Mouse (Mus musculus) C2C12 (cell line): ENCODE results near the gene Elovl6.

Experiments used
- CEBPB ChIP-seq: IDR thresholded peaks from one replicate; pipeline ENCODE4 v1.6.1; 2011; ENCODE audit warnings: low read depth, mild to moderate bottlenecking, control low read depth, moderate library complexity
- CTCF ChIP-seq: IDR thresholded peaks from one replicate; pipeline ENCODE4 v1.5.1; 2011; ENCODE audit not compliant: control insufficient read depth, insufficient read depth, insufficient read length
- MAX ChIP-seq: IDR thresholded peaks from one replicate; pipeline ENCODE4 v1.6.1; 2011; ENCODE audit warnings: mild to moderate bottlenecking, control low read depth
- MYOG ChIP-seq: IDR thresholded peaks from one replicate; pipeline ENCODE4 v1.6.1; 2011; ENCODE audit not compliant: control insufficient read depth, insufficient read length; ENCODE audit errors: extremely low read depth
- USF1 ChIP-seq: IDR thresholded peaks from one replicate; pipeline ENCODE4 v1.6.1; 2011; ENCODE audit warnings: low read depth, mild to moderate bottlenecking, control low read depth, moderate library complexity

DNA sequence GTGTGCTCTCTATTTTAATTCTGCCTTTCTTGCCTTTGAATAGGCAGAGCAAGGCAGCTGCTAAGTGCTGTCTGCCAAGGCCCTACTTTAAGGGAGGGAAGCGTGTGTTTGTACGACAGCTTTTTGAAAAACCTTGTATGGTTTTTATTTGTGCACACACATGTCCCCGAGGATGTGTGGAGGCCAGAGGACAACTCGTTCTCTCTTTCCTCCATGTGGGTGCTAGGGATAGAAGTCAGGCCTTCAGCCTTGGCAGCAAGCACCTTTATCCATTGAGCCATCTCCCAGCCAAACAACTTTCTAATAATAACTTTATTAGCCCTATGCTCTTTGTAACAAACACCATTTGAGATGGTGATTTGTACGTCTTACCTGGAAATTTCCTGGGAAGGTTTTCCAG lies 34.7 kb downstream of the Elovl6 start:
- TF ChIP-seq CTCF (no peak), USF1 (no peak), MAX (no peak), MYOG (no peak), CEBPB (no peak)
